Comparison of ENCODE assay signal across 19 mouse cellular contexts in the genomic region with DNA sequence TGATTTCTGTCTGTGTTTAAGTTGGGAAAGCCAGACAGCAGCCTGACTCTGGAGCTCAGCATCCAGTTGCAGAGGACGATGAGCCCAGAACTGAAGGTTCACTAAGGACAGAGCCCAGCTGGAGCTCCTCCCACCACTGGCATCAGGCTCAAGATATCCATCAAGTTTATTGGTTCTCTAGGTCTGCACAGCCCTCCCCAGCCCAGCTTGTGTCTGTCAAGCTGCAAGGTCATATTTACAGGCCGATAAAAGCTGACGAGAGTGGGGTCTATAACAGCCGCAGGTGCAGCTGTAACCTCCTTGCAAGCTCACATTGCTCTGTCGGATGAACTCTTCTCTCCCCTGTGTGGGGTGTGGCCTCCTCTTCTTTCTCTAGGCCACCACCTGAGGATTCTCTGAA.
"Had no signal": no experiment of that assay in that cellular context is flagged by ENCODE, and none has a peak within 500 bp of the region (broad histone marks: within the 10 kb centered on the region; RNA-seq: fewer than 3 reads in every experiment).

No protein-coding gene starts in this region.

- H3K27ac ChIP-seq: midbrain, embryonic 10.5 days; midbrain, embryonic 12.5 days; neural tube, embryonic 13.5 days; neural tube, embryonic 15.5 days had no signal

- ATAC-seq: midbrain, embryonic 16.5 days had no signal

- H3K9me3 ChIP-seq: midbrain, embryonic 10.5 days; midbrain, embryonic 12.5 days; neural tube, embryonic 13.5 days; neural tube, embryonic 15.5 days had no signal

- H3K9ac ChIP-seq: lung, embryonic 14.5 days; midbrain, embryonic 12.5 days; neural tube, embryonic 13.5 days; neural tube, embryonic 15.5 days had no signal

- H3K36me3 ChIP-seq: midbrain, embryonic 10.5 days; midbrain, embryonic 12.5 days; neural tube, embryonic 13.5 days; neural tube, embryonic 15.5 days had no signal

- H3K4me2 ChIP-seq: lung, embryonic 14.5 days; midbrain, embryonic 12.5 days; neural tube, embryonic 13.5 days; neural tube, embryonic 15.5 days had no signal

- H3K27me3 ChIP-seq: neural tube, embryonic 13.5 days; neural tube, embryonic 15.5 days had no signal

- DNase-seq: lung, adult 18-20 months; lung, embryonic 14.5 days; lung, postnatal 10 days; lung, postnatal 4 days; midbrain, embryonic 14.5 days; retina, postnatal 1 day; right cerebral cortex, adult 18-20 months; right cerebral cortex, postnatal 25 days; right cerebral cortex, postnatal 4 days; spleen, adult 18-20 months; thymus, adult 18-20 months; thymus, postnatal 14 days; thymus, postnatal 36 days had no signal

- H3K4me3 ChIP-seq: midbrain, embryonic 10.5 days; midbrain, embryonic 12.5 days; myocyte; neural tube, embryonic 13.5 days; neural tube, embryonic 15.5 days had no signal
